Mouse (Mus musculus): ENCODE results near the gene Nudt17.
"Not testable (repeated sequence)": the region's sequence is repeated elsewhere in the genome, so short reads cannot be mapped to it uniquely, and the experiment has no call there.

Nudt17 gene

DNA sequence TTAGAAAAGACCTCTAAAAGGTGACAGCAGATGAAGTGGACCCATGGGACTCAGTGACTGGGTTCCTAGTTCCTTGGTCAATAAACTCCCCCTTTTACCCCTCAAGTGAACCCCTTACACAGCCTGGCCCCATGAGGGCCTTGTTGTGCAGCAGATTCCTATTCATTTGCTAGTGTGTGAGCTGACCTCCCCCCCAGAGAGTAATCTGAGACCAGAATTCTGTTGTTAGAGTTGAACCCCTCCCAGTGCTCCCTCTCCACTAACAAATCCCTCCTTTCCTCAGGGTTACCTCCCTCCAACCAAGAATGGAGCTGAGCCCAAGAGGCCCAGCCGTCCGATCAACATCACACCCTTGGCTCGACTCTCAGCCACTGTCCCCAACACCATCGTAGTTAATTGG lies 7.4 kb downstream of the Nudt17 start:
- no peak for DNase-seq

DNA sequence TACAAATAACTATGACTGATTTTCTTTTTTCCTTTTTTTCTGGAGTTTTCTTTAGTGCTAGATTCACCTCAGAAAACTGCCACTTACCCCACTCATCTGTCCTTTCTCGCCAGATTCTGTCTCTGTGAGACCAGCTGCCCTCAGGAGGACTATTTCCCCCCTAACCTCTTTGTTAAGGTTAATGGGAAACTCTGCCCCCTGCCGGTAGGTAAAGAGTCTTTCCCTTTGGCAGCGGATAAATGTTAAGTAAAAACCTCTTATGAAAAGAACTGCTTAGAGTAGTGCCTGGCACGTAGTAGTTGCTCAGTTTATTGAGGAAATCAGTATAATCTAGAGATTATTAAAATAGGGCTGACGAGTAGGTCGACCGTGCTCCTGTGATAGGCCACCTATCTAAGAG lies 8.0 kb downstream of the Nudt17 start:
- DNase-seq = peak; percentile 66

DNA sequence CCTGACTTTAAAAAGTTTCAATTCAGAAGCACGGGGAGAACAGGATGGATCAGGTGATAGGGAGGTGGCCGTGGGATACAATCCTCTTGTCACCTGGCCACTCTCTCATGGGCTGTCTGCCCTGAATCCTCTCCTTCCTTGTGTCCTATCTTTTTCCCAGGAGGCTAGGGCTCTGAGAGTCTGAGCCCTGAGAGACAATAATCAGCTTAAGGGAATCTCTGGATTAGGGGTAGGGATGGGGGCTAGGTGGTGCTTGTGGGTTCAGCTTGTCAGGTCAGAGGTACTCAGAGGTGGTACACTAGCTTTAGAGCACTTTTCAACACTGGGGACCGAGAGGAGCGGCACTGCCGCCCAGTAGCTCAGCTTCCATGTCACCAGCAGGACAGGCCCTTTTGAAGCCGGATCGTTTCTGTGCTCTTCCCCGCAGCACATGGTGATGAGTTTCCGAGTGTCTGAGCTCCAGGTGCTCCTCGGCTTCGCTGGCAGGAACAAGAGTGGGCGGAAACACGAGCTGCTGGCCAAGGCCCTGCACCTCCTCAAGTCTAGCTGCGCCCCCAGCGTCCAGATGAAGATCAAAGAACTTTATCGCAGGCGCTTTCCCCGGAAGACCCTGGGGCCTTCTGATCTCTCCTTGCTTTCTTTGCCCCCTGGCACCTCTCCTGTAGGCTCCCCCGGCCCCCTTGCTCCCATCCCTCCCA lies 9.2 kb downstream of the Nudt17 start:
- DNase-seq = peak; percentile 75

DNA sequence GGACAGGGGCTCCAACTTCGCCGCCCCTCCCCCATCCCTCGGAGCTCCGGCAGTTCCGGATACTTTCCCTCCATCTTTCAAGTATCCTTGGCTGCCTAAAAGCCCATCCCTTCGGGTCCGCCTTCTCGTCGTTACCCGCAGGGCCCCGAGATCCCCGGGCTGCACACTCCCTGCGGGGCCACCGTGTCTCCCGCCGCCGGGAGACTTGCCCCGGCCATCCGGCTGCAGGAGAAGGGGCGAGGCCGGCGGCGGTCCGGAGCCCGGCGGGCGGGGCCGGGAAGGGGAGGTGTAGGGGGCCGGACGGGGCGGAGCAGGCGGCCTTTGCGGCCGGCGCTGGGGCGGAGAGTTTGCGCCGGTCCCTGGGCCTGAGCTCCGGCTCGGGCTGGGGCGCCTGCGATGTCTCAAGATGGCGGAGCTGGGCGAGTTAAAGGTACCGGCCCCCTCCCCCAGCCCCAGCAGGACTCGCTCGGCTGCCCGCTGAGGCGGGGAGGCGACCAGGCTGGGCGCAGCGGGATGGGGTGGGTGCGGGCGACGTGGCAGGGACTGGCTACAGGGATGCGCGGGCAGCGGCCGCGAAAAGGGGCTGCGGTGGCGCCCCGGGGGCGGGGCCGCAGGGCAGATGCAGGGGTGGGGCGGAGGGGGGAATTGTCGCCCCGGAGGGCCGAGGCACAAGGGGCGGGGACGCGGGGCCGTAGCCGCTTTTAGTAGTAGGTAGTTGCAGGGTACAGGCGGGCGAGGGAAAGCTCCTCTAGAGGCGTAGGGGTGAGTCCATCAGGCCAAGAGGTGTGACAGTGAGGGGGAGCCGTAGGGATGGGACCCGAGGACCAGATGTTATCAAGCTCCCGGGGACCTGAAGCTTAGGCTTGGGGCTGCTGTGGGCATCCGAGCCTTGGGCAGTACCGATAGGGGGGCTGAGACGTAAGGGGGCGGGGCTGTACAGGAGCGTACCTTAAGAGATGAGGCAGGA lies 11.3 kb downstream of the Nudt17 start:
- DNase-seq = peak; percentile 95

DNA sequence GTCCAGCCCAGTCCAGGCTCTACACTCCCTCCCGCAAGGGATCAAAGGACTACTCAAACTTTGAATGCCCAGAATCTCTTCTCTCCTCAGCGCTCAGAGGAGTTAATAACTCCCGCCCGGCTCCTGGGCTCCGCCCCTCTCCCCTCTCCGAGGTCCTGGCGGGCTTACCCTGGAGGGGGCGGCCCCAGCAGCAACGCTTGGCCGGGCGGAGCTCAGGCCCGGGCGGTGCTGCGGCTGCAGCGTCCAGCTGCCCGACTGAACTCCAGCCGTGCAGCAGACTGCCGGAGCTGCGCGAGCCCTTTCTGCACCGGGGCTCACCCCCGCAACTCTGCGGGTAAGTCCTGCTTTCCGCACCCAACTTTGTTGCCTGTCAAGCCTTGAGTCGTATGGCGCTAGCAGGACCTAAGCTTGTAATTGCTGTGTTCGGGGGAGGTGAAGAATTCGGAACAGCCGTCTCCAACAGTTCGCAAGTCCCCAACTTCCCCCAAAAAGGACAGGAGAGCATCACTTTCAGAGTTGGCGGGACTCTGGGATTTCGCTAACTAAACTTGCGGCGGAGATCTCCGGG lies 12.1 kb downstream of the Nudt17 start, which contains the start of gene Pias3:
Gene Pias3, plus strand, starts transcription at position 187 of the 568 bp plus-strand sequence.
- DNase-seq = peak; percentile 91

DNA sequence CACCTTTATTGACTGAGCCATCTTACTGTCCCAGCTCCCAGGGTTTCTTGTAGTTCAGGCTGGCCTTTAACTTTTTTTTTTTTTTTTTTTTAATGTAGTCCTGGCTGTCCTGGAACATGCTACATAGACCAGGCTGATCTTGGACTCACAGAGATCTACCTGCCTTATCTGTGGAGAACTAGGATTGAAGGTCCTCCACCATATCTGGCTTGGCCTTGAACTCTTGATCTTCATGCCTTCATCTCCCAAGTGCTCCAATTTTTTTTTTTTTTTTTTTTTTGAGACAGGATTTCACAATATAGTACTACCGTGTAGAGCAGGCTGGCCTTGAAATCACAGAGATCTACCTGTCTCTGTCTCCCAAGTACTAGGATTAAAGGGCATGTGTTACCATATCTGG lies 14.8 kb downstream of the Nudt17 start:
- no peak for DNase-seq

DNA sequence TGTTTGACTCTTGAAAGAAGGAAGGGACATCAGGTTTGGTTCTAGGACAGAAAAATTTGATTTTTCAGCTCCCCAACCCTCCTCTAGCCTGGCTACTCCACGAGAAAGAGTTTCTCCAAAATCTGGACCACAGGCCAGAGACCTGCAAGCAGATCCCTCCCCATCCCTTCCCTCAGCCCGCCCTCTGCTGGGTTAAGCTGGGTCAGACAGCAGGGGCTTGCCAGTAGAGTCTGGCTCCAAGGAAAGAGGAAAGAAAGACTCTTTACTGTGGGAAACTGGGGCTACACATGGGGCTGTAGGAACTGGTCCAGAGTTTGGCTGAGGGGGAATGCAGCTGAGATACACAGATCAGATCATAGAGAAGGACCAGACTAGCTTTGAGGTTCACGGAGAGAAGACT lies 15.9 kb downstream of the Nudt17 start:
- DNase-seq = no peak

DNA sequence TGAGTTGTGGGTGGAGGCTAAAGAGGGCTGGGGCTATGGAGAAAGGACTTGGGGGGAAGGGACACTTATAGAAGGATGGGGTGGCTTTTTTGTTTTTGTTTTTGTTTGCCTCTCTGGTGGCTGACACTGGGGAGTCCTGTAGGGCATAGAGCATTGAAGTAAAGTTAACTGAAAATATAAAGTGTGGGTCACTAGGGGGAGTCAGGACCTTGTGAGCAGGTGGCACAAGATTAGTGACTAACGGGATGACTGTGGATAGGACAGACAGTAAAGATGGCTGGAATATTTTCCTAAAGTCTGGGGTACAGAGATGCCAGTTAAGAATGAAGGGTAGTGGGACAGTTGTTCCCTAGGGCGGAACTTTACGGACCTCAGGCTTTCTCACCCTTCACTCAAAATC lies 18.1 kb downstream of the Nudt17 start:
- DNase-seq = no peak

DNA sequence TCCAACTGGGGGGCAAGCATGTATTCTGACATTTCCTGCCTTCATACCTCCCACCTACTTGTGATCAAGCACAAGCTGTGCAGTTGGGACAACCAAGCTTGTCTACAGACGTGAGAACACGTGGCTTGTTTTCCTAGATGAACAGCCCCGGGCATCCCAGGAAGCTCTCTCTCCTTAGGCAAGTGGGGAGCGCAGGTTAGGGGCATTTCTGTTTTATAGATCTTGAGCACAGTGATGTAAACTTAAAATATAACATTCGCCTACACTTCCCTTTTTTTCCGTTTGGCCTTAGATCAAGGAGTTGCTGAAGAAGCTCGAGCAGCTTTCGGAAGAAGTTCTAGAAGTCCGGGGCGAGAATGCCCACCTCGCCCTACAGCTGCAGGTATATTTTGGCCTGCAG lies 19.5 kb downstream of the Nudt17 start:
- no peak for DNase-seq

DNA sequence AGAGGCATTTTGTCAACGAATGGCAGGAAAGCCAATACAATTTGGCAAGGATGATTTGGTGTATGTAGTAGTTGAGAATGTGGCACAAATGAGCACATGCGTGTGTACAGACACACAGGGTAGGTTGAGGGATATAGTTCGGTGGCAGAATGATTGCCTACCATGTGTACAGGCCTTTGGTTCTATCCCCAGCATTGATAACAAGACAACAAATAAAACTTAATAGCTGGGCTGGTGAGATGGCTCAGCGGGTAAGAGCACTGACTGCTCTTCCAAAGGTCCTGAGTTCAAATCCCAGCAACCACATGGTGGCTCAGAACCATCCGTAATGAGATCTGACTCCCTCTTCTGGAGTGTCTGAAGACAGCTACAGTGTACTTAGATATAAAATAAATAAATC lies 22.3 kb downstream of the Nudt17 start:
- not testable (repeated sequence) for DNase-seq

DNA sequence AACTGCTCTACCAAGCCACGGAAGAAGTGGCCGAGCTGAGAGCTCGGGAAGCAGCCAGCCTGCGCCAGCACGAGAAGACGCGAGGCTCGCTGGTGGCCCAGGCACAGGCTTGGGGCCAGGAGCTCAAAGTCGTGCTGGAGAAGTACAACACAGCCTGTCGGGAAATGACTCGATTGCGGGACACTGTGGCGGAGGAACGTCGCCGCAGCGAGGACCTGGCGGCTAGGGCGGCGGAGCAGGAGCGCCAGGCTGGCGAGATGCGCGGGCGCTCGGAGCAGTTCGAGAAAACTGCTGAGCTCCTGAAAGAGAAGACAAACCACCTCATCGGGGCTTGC lies 23.6 kb downstream of the Nudt17 start:
- DNase-seq = no peak

DNA sequence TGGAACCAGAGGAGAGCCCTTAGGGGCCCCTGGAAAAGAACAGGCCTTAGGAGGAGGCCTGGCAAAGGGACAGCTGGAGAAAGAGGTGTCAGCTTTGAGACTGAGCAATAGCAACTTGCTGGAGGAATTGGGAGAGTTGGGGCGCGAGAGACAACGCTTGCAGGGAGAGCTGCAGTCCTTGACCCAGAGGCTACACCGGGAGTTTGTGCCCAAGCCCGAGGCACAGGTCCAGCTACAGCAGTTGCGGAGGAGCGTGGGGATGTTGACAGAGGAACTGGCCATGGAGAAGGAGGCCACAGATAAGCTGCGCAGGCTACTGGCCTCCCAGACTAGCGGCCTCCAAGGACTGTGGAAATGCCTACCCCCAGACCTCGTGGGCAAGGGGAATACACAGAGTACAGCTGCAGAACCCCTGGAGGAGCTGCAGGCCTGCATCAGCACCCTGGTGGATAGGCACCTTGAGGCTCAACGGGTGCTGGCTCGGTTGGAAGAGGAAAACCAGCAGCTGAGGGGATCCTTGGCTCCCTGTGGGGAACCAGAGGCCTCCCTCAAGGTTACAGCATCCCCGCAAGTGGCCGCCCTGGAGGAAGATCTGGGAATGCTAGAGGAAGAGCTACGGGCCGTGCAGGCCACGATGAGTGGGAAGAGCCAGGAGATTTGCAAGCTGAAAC lies 24.1 kb downstream of the Nudt17 start:
- DNase-seq = no peak

DNA sequence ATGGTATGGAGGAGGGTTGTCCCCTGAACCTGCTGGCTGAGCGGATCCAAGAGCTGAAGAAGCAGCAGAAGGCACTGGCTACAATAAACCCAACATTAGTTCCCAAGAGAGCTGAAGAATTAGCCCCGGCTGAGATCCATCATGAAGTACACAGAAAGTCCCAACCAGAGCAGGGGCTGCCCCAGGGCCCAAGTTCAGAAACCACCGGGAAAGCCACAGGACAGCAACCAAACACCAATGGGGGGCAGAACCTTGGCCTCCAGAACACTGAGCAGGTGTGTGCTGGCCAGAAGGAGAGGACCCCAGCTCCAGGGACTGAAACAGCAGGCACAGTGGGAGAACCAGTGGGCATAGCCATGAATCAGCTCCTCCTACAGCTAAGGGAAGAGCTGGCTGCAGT lies 24.9 kb downstream of the Nudt17 start:
- no peak for DNase-seq

DNA sequence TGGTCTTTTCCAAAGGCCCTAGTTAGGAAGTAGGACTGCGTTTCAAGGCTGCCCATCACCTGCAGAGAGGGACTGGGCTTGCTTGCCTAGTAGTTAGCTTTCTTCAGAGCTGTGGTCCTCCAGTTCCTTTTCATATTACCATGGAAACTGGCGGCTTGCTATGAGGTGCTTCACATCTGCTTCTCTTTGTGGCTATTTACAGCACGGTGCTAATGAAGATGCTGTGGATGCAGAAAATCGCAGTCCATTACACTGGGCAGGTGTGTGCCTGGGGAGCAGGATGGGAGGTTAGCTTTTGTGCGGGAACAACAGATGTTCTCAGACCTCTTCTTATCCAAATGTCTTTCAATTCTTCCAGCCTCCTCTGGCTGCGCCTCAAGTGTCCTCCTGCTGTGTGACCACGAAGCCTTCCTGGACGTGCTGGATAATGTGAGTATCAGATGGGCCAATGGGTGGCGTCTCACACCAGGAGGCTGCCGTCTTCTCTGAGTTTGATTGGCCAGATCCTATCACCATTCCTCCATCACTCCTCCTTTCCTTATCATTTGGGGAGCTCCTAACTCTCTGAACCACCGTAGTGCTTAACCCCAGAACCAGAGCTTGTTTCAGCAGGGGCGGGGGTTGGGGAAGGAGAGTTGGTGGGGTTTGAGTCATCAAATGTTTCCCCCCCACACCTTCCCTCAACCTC lies 27.9 kb downstream of the Nudt17 start:
- DNase-seq = no peak

DNA sequence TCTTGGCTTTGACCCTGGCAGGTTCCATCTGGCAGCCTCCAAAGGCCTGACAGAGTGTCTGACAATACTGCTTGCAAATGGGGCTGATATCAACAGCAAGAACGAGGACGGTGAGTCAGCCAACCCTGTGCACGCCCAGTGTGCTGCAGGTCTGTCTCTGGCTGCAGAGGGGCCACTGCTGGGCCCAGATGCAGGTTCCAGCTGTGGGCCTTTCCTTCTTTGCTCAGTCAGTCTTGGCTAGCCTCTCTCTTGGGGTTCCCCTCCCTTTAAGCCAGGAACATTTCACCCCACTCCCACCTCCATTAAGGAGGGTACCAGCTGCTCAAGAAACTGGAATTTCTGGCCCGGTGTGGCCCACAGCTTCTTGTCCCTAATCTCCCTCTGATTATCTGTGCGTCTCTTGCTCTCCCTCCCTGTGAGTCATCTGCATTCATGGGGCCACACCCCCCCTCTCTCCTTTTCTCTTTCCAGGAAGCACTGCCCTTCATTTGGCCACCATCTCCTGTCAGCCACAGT lies 29.1 kb downstream of the Nudt17 start:
- no peak for DNase-seq

DNA sequence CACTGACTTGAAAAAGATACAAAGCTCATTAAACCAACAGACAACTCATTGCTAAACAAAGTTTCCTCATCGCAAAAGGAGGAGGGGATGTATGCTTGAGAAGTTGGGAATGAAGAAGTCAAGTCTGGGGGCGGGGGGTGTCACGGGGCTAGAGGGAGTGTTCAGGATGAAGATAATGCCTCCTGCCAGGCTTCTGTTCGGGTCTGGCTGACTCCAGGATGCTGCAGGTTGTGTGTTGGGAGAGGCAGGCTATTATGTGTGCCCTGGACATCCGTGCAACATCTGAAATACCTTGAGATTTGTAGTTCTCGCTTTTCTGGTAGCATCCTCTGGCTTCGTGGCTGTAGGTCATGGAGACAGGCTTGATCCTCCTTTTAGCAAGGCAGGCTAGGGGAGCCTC lies 29.9 kb downstream of the Nudt17 start:
- DNase-seq = no peak

DNA sequence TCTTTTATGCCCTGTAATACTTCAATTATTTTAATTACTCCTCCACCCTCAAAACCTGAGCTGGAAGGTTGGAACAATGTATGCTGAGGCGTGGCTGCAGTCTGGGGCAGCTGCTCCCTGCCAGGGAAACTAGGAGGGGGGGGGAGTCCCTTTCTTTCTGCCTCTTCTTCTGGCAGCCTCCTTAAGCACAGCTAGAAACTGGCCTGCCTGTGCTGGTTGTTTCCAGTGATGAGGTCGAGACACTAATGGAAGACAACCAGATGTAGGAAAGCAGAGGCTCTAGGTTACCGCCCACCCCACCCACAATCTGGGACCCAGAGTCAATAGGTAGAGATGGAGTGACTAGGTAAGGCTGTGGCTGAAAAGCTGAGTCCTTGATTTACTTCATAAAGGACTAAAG lies 32.7 kb downstream of the Nudt17 start:
- no peak for DNase-seq

DNA sequence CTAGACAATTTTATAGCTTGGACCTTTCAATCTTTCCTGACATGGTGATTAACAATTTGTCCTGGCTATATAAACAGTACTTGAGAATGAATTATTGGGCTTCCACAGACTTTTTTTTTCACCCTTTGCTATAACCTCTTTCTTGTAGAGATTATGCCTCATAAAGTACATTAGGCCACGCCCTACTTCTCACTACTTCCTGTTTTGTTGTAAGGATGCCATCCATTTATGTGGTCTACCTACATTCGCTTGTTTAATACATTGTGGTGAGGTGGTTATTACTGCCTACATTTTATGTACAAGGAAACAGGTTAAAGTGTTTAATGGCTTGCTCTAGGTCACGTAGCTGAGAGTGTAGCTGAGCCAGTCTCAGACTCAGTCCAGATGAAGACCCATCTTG lies 33.2 kb downstream of the Nudt17 start:
- DNase-seq = no peak

DNA sequence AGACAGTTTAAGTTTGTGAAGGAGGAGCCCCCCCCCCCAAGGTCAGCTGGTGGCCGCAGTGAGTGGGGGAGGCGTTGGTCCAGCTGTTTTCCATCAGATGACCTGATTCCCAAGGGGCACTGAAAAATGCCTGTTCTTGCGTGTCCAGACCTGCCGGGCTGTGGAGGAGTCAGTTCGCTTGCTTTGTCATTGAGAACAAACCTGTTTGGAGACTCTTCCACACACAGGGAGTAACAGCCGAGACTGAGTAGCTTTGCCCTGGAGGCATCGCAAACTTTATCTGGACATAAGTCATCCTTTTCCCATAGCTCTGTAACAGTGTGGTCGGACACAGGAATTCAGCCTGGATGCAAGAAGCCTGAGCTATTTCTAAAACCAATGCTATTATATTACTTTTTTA lies 33.9 kb downstream of the Nudt17 start:
- no peak for DNase-seq

DNA sequence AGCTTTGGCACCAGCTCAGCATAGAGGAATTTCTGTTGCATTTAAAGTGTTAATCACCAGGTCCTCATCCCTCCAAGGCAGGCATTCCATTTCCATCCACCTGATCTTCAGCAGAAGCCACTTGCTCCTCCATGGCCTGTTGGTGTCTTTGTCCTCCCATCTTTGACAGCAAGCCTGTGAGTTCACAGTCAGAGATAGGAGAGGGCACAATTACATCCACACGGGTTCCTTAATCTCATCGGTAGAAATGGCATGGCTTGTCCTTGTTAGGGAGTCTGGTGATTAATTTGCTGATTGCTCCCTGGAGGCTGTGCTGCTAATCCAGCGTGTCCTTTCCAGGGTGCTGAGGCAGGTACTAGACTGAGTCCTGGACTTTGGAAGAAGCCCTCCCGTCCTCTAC lies 34.8 kb downstream of the Nudt17 start:
- DNase-seq = no peak

DNA sequence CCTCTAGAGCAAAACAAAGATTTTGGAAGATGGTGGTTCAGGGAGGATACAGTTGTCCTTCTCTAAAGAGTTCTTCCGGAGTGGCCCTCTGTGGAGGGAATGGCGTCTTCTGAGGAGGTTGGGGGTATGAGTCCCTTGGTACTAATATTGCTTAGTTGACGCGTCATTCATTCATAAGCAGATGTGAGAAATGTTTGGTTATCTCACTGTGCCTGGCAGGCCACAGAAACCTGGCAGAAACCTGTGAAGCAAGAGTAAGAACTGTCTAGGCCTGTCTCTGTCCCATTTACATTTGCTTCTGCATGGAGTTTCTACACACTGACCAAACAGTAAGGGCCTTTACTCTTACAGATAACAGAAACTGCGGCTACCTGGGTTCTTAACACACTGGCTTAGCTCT lies 36.8 kb downstream of the Nudt17 start:
- DNase-seq = no peak

DNA sequence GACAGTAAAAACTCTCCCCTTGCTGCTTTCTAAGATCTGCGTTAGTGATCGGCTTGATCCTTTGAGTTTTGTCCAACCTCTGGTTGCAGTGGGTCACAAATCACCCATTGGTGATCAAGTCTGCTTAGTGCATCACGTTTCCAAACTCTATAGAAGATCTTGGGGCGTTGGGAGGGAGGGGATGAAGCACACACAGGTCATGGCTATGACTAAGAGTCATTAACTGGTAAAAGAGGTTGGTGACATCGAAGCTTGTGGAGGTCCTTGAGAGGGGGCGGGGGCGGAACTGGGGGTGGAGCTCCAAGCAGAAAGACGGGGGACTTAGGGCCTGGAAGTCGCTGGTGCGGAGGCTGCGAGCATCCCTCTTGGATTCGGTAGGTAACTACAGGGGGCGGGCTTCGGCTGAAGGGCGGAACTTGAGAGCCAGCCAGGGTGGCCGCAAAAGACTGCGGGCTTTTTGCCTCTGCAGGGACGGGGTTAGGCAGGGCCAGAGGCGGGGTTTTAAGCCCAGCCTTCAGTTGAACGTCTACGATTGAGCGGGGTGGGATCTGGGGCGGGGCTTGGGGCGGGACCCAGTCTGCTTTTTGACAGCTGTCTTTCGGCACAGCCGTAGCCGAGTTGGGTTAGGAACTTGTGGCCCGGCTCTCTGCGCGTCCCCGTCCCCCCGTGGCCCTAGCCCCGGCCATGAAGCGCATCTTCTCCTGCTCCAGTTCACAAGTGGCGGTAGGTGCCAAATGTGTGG lies 38.5 kb downstream of the Nudt17 start, which contains the start of gene Ankrd35:
Gene Ankrd35, plus strand, starts transcription at position 405 of the 742 bp plus-strand sequence.
- peak; percentile 89 for DNase-seq
